Mouse (Mus musculus) cerebellum, adult 2 months (tissue): ENCODE results near the gene Itln1. TPM values are rescaled to one million over a fixed set of nuclear protein-coding genes. Genes with fewer than 3 reads are reported as not detected.
"Not testable (repeated sequence)": the region's sequence is repeated elsewhere in the genome, so short reads cannot be mapped to it uniquely, and the experiment has no call there.

Experiments used
- DNase-seq, 2 experiments: peaks; one replicate each; pipeline ENCODE4 v3.0.0; 2021
- H3K27ac ChIP-seq: fragments of 200-500 bp; 2 replicates; pipeline ENCODE4 v1.5.1; 2012; ENCODE audit warnings: low read length, control low read depth, inconsistent platforms; ENCODE audit not compliant: insufficient read depth
- H3K27me3 ChIP-seq: fragments of 200-500 bp; 2 replicates; pipeline ENCODE4 v1.6.1; 2012; ENCODE audit warnings: inconsistent platforms, mild to moderate bottlenecking, low read length, moderate library complexity; ENCODE audit not compliant: control insufficient read depth, insufficient read depth
- H3K4me1 ChIP-seq: fragments of 200-500 bp; 2 replicates; pipeline ENCODE4 v1.6.1; 2011; ENCODE audit warnings: low read length; ENCODE audit not compliant: control insufficient read depth, insufficient read depth
- H3K4me3 ChIP-seq: fragments of 200-500 bp; replicated peaks from 2 replicates; pipeline ENCODE3; 2011; ENCODE audit warnings: mild to moderate bottlenecking, low read depth, low read length, control low read depth; ENCODE audit not compliant: insufficient read depth
- CTCF ChIP-seq: fragments of 200-500 bp; IDR thresholded peaks from 2 replicates; pipeline ENCODE4 v1.5.1; 2011; ENCODE audit warnings: low read depth, mild to moderate bottlenecking, control low read depth, low read length, moderate library complexity, borderline replicate concordance; ENCODE audit not compliant: insufficient read depth
- POLR2A ChIP-seq: fragments of 200-500 bp; IDR thresholded peaks from 2 replicates; pipeline ENCODE4 v1.6.1; 2011; ENCODE audit warnings: low read length, control low read depth, borderline replicate concordance; ENCODE audit not compliant: insufficient read depth
- WGBS: fragments of 180-500 bp; shearing (Covaris S2); methylation state at CpG from one replicate; pipeline ENCODE4 v1.1.7; 2018; 5-methylcytosine and 5-hydroxymethylcytosine counted together
- polyA plus RNA-seq: library from polyadenylated mRNA; depleted of rRNA; stranded (reverse); fragments of >200 nt; gene quantifications from 2 replicates; pipeline ENCODE4 v1.2.3, GENCODE M21; 2012; rRNA removed

The Itln1 gene
- polyA plus RNA-seq, 1 experiment, result not detected

DNA sequence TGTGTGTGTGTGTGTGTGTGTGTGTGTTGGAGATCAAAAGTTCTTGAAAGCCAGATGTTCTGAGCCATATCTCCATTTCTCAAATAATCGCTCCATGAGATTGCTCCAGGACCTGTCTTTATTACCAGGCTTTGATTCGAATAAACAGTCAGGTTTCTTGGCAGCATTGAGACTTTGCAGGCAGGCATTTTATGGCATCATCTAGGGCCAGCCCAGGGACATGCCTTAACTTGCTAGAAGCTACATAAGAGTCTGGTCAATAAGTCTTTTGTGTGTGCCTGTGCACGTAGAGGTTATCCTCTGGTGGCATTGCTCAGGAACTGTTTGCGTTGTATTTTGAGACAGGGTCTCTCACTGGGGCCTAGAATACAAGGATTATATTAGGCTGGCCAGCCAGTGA is 61.6 kb downstream of the Itln1 start:
- TF ChIP-seq POLR2A (no peak), CTCF (no peak)
- no peaks in the 10 kb centered on the region for H3K4me1 ChIP-seq
- H3K27ac ChIP-seq, result no peak overlapping the region
- H3K4me3 ChIP-seq, result no peak overlapping the region
- no peaks in the 10 kb centered on the region for H3K27me3 ChIP-seq
- DNase-seq, result no peak
- 66% methylated on average over 4 of the region's 4 CpGs for WGBS

DNA sequence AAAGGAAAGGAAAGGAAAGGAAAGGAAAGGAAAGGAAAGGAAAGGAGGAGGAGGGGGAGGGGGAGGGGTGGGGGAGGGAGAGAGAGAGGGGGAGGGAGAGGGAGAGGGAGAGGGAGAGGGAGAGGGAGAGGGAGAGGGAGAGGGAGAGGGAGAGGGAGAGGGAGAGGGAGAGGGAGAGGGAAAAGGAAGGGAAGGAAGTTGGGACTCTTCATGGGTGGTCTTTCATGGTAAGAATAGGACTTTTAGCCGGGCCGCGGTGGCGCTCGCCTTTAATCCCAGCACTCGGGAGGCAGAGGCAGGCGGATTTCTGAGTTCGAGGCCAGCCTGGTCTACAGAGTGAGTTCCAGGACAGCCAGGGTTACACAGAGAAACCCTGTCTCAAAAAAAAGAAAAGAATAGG is 63.2 kb downstream of the Itln1 start:
- 85% methylated on average over 8 of the region's 8 CpGs for WGBS
- not testable (repeated sequence) for H3K4me3 ChIP-seq, H3K27me3 ChIP-seq, DNase-seq, H3K4me1 ChIP-seq, H3K27ac ChIP-seq

DNA sequence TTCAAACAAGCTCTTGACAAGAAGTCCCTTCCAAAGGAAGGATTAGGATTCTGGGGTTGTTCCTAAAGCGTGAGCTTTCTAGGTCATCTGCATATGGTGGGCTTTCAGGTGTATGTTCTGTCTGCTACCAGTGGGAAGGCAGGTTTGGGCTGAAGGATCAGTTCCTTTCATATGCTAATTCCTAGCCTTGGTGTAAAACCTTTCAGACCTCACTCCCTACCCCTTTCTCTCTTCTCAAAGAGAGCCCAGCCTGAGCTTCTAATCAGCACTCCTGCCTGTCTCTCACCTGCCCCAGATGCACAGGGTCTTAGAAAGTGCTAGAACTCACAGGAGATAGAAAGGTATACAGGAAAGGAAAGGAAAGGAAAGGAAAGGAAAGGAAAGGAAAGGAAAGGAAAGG is 63.6 kb downstream of the Itln1 start:
- Histone ChIP-seq H3K4me1 (no peaks in the 10 kb centered on the region), H3K27me3 (no peaks in the 10 kb centered on the region), H3K27ac (no peak overlapping the region), H3K4me3 (no peak overlapping the region)
- no peak for DNase-seq
- WGBS, result 46% methylated on average over 1 of the region's 1 CpGs
- no peak for TF ChIP-seq POLR2A
- no peak for TF ChIP-seq CTCF

DNA sequence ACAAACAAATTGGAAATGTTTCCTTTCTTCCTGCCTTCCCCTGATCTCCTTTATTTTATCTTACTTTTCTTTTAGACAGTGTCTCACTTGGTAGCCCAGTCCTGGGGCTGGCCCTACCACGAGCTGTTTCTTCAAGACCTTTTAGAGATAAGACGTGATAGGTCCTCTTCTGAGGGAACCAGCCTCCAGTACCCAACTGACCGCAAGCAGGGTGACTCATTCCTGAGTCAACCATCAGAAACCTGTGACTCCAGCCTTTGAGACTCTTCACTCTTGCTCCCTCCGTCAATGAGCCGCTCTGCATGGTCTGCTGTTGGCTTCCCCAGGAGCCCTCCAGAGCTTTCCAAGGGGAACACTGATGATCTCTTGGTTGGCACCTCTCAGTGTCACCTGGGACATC is 64.2 kb downstream of the Itln1 start:
- DNase-seq, result no peak
- Histone ChIP-seq H3K4me3 (no peak overlapping the region), H3K27ac (no peak overlapping the region), H3K27me3 (no peaks in the 10 kb centered on the region), H3K4me1 (no peaks in the 10 kb centered on the region)
- WGBS, result 91% methylated on average over 5 of the region's 5 CpGs
- TF ChIP-seq POLR2A (no peak), CTCF (no peak)

DNA sequence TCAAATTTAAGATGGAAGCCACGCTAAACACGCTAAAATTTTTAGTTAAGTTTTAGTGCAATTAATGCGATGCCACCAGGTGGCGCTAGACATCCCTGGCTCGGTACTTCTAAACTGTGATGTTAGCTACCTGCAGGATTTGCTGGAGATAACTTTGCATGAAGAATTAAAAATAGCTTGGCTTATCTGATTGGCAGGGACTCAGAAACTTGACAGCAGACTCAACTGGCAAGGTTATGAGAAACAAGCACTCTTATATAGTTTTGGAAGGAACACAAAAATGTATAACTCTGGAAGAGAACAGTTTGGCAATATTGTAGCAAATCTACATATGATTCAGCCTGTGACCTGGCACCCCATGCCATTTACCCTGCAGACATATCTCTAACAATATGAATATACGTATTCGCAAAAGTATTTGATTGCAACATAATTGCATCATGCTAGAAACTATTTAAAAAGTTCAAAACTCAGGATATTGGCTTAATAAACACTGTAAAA is 64.7 kb downstream of the Itln1 start:
- Histone ChIP-seq H3K4me3 (no peak overlapping the region), H3K27me3 (no peaks in the 10 kb centered on the region), H3K4me1 (no peaks in the 10 kb centered on the region), H3K27ac (no peak overlapping the region)
- no peak for TF ChIP-seq POLR2A
- TF ChIP-seq CTCF, result peak; percentile 78
- peak; percentile 27 to 51 for DNase-seq
- WGBS, result 25% methylated on average over 7 of the region's 7 CpGs

DNA sequence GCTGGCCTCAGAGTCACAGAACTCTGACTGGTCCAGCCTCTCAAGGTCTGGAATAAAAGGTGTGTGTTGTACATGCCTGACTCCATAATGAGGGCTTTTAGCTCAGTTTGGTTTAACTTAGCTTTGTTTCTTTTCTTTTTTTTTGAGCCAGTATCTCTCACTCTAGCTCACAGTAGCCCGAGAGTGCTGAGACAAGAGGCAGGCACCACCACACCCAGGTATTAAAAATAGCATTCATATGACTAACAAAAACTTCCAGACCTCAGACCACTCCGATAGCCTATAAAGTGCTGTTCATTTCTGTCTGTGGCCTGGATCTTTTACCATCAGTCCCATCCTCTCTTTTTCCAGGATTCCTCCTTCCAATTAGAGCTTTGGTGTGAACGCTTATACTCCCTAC is 65.4 kb downstream of the Itln1 start:
- WGBS, result 95% methylated on average over 3 of the region's 3 CpGs

More for the DNA sequence above, 65.4 kb downstream of the Itln1 start:
- Histone ChIP-seq H3K4me1 (no peaks in the 10 kb centered on the region), H3K27me3 (no peaks in the 10 kb centered on the region), H3K27ac (no peak overlapping the region), H3K4me3 (no peak overlapping the region)
- DNase-seq, result no peak
- TF ChIP-seq POLR2A (no peak), CTCF (no peak)

Other genes starting within 250 kb of the Itln1 start
- gene Usp21, start 247.3 kb downstream of the Itln1 start, polyA plus RNA-seq, result 76.6 and 77.5 TPM in 2 replicates
- gene Ufc1, start 240.3 kb downstream of the Itln1 start, polyA plus RNA-seq, result 96.4 and 109 TPM in 2 replicates
- gene Dedd, start 206.1 kb downstream of the Itln1 start, polyA plus RNA-seq, result 54.4 and 56.4 TPM in 2 replicates
- 68.2 TPM in 2 replicates for gene Nit1, start 189.6 kb downstream of the Itln1 start, polyA plus RNA-seq
- 129 and 135 TPM in 2 replicates for gene Pfdn2, start 189.6 kb downstream of the Itln1 start, polyA plus RNA-seq
- 7.9 and 8.2 TPM in 2 replicates for gene Klhdc9, start 174.5 kb downstream of the Itln1 start, polyA plus RNA-seq
- gene Nectin4, start 165.2 kb downstream of the Itln1 start, polyA plus RNA-seq, result 11.9 and 12.5 TPM in 2 replicates
- gene Arhgap30, start 146.3 kb downstream of the Itln1 start, polyA plus RNA-seq, result 0.65 and 0.68 TPM in 2 replicates
- gene Usf1, start 124.0 kb downstream of the Itln1 start, polyA plus RNA-seq, result 98.7 and 107 TPM in 2 replicates
- 2.2 and 3.2 TPM in 2 replicates for gene Tstd1, start 116.4 kb downstream of the Itln1 start, polyA plus RNA-seq
- gene F11r, start 97.8 kb downstream of the Itln1 start, polyA plus RNA-seq, result 8.7 and 10.1 TPM in 2 replicates
- 7.5 and 7.6 TPM in 2 replicates for gene Alyref2, start 31.8 kb downstream of the Itln1 start, polyA plus RNA-seq
- gene Cd244a, start 23.9 kb upstream of the Itln1 start, polyA plus RNA-seq, result 0.05 TPM in 1 of 2 replicates, not detected in the other
- gene Ly9, start 72.1 kb upstream of the Itln1 start, polyA plus RNA-seq, result 0.14 and 0.16 TPM in 2 replicates
- gene Slamf7, start 117.7 kb upstream of the Itln1 start, polyA plus RNA-seq, result 0.03 and 0.08 TPM in 2 replicates
- gene Cd48, start 146.7 kb upstream of the Itln1 start, polyA plus RNA-seq, result 0.55 and 0.69 TPM in 2 replicates
- gene Slamf1, start 231.8 kb upstream of the Itln1 start, polyA plus RNA-seq, result 0.06 TPM in 1 of 2 replicates, not detected in the other